Comparison of ENCODE assay signal across 1 mouse cellular context in genomic region chr1:138939579-138940139, GRCm38 (mm10).
TF ChIP-seq lines count a peak whose summit lies in the region.

No protein-coding gene starts in this region.

TF ChIP-seq in CH12.LX, 34 proteins besides CTCF, POLR2A, EP300 and RAD21 (continued from another document):
- TF ChIP-seq POLR2AphosphoS2 (IDR thresholded peaks at IDR 0.05; ENCODE audit: low read depth, low read length) (no peak), MEF2A (IDR thresholded peaks at IDR 0.05; ENCODE audit: borderline replicate concordance, low read depth, low read length) (peak; percentile 87), NELFE (IDR thresholded peaks at IDR 0.05; ENCODE audit: low read depth, low read length) (no peak), IRF4 (IDR thresholded peaks at IDR 0.05; ENCODE audit: low read depth, low read length) (no peak; the same call in 1 of the 2 replicates), HCFC1 (IDR thresholded peaks at IDR 0.05; ENCODE audit: low read depth, low read length) (no peak), TBP (conservative IDR thresholded peaks at IDR 0.05; ENCODE audit: low read depth, low read length) (no peak; the same call in 1 of the 2 replicates), USF2 (conservative IDR thresholded peaks at IDR 0.05; ENCODE audit: low read depth, low read length) (no peak)
TF ChIP-seq in CH12.LX: peak in this region for 8.
